Comparison of ENCODE assay signal across 10 mouse cellular contexts in genomic region chr19:19783507-19783906, GRCm38 (mm10).
DNase-seq lines count a peak whose midpoint lies in the region; ATAC-seq lines count a peak whose summit lies in the region.
"Had no signal": no experiment of that assay in that cellular context is flagged by ENCODE, and none has a peak within 500 bp of the region (broad histone marks: within the 10 kb centered on the region; RNA-seq: fewer than 3 reads in every experiment).

No protein-coding gene starts in this region.

- no peak overlapping the region for H3K4me3 ChIP-seq in heart, embryonic 10.5 days
- H3K4me3 ChIP-seq: hindbrain, embryonic 15.5 days had no signal

- H3K9me3 ChIP-seq in heart, embryonic 10.5 days: no peaks in the 10 kb centered on the region
- H3K9me3 ChIP-seq: hindbrain, embryonic 15.5 days had no signal

- DNase-seq in 3T3-L1 (ENCODE audit: low read depth, low spot score): peak; percentile 83
- DNase-seq in adrenal gland, adult 2 months: peak; percentile 72
- peak; percentile 72 for DNase-seq in heart, embryonic 10.5 days (ENCODE audit: low spot score)
- DNase-seq in kidney, postnatal 4 days: peak; percentile 10 to 13
- no peak for DNase-seq in urinary bladder, adult 2 months (ENCODE audit: low spot score)
- DNase-seq: liver, postnatal 0 days; thymus, postnatal 14 days had no signal

- H3K27me3 ChIP-seq in heart, embryonic 10.5 days (ENCODE audit: insufficient read depth, poor library complexity, severe bottlenecking): no peaks in the 10 kb centered on the region
- H3K27me3 ChIP-seq: hindbrain, embryonic 15.5 days had no signal

- no peak for ATAC-seq in megakaryocyte-erythroid progenitor cell, adult 5-6 weeks (replicated peaks; ENCODE audit: low FRiP score, low TSS enrichment, poor library complexity, severe bottlenecking)
- no peak for ATAC-seq in frontal cortex, adult (ENCODE audit: low TSS enrichment)
- ATAC-seq: liver, postnatal 0 days had no signal

- no peaks in the 10 kb centered on the region for H3K4me1 ChIP-seq in heart, embryonic 10.5 days
- H3K4me1 ChIP-seq: hindbrain, embryonic 15.5 days had no signal

- H3K27ac ChIP-seq in heart, embryonic 10.5 days: no peak overlapping the region
- H3K27ac ChIP-seq: hindbrain, embryonic 15.5 days had no signal

- no peaks in the 10 kb centered on the region for H3K36me3 ChIP-seq in heart, embryonic 10.5 days
- H3K36me3 ChIP-seq: hindbrain, embryonic 15.5 days had no signal
